ENCODE assay signal across 26 mouse cellular contexts in genomic region chr2:106754696-106755095, GRCm38 (mm10).
"Had no signal": no experiment of that assay in that cellular context is flagged by ENCODE, and none has a peak within 500 bp of the region (broad histone marks: within the 10 kb centered on the region; RNA-seq: fewer than 3 reads in every experiment).

No protein-coding gene starts in this region.

- H3K36me3 ChIP-seq: heart, embryonic 15.5 days; hindbrain, embryonic 13.5 days; hindbrain, embryonic 15.5 days; intestine, embryonic 15.5 days; kidney, embryonic 15.5 days; limb, embryonic 15.5 days; liver, embryonic 12.5 days had no signal

- H3K9me3 ChIP-seq: heart, embryonic 13.5 days; heart, embryonic 15.5 days; hindbrain, embryonic 13.5 days; hindbrain, embryonic 15.5 days; intestine, embryonic 15.5 days; kidney, embryonic 15.5 days; limb, embryonic 13.5 days; limb, embryonic 15.5 days; liver, embryonic 12.5 days had no signal

- ATAC-seq: hindbrain, postnatal 0 days; intestine, embryonic 15.5 days; liver, embryonic 12.5 days had no signal

- H3K27me3 ChIP-seq: heart, embryonic 13.5 days; heart, embryonic 15.5 days; hindbrain, embryonic 13.5 days; hindbrain, embryonic 15.5 days; intestine, embryonic 15.5 days; limb, embryonic 13.5 days; limb, embryonic 15.5 days; liver, embryonic 12.5 days had no signal

- H3K4me2 ChIP-seq: heart, embryonic 11.5 days; heart, embryonic 13.5 days; heart, embryonic 15.5 days; hindbrain, embryonic 13.5 days; hindbrain, embryonic 15.5 days; intestine, embryonic 15.5 days; kidney, embryonic 15.5 days; limb, embryonic 13.5 days; limb, embryonic 15.5 days; liver, embryonic 12.5 days had no signal

- DNase-seq: gastrocnemius, postnatal 14 days; gastrocnemius, postnatal 36 days; heart, adult 11 months; heart, adult 2 months; heart, postnatal 14 days; heart, postnatal 36 days; kidney, adult 11 months; kidney, adult 2 months; kidney, adult 9 months; kidney, postnatal 14 days; kidney, postnatal 36 days; layer of hippocampus, adult 9-11 months; layer of hippocampus, postnatal 36 days had no signal

- H3K4me1 ChIP-seq: heart, embryonic 15.5 days; intestine, embryonic 15.5 days; limb, embryonic 15.5 days; liver, embryonic 12.5 days had no signal

- H3K4me3 ChIP-seq: heart, adult 2 months; heart, embryonic 13.5 days; heart, embryonic 15.5 days; hindbrain, embryonic 13.5 days; hindbrain, embryonic 15.5 days; intestine, embryonic 15.5 days; kidney, embryonic 15.5 days; limb, embryonic 13.5 days; limb, embryonic 15.5 days; liver, embryonic 12.5 days had no signal

- H3K9ac ChIP-seq: heart, embryonic 13.5 days; heart, embryonic 15.5 days; hindbrain, embryonic 13.5 days; hindbrain, embryonic 15.5 days; intestine, embryonic 15.5 days; kidney, embryonic 15.5 days; limb, embryonic 13.5 days; limb, embryonic 15.5 days; liver, embryonic 12.5 days; liver, embryonic 14.5 days had no signal

- H3K27ac ChIP-seq: heart, adult 2 months; heart, embryonic 13.5 days; heart, embryonic 15.5 days; hindbrain, embryonic 13.5 days; hindbrain, embryonic 15.5 days; hindbrain, postnatal 0 days; intestine, embryonic 15.5 days; kidney, embryonic 15.5 days; kidney, postnatal 0 days; limb, embryonic 13.5 days; limb, embryonic 15.5 days; liver, embryonic 12.5 days; liver, embryonic 14.5 days had no signal
